Mouse (Mus musculus) ovary, postnatal 36 days (tissue): ENCODE measurements around the gene Rtf2.

Experiments used
- DNase-seq: peaks from one replicate; pipeline ENCODE4 v3.0.0; 2022; ENCODE audit warnings: low spot score, mixed read lengths

Rtf2 gene

GRCm38 (mm10) chr2:172439843-172440639 is at the start of gene Rtf2:
Gene Rtf2 (plus strand): TSS chr2:172440556.
- peak; percentile 99 for DNase-seq

GRCm38 (mm10) chr2:172392041-172392521 is 48.3 kb upstream of the Rtf2 start:
- no peak for DNase-seq

- DNase-seq = no peak
Observed at GRCm38 (mm10) chr2:172393391-172394051, 46.8 kb upstream of the Rtf2 start, which contains the start of gene Cass4. Gene Cass4 (plus strand): TSS chr2:172393794.

- no peak for DNase-seq
Observed at GRCm38 (mm10) chr2:172394052-172394392, 46.3 kb upstream of the Rtf2 start.

GRCm38 (mm10) chr2:172394671-172395070 is 45.7 kb upstream of the Rtf2 start:
- DNase-seq = no peak

- no peak for DNase-seq
Observed at GRCm38 (mm10) chr2:172395961-172396360, 44.4 kb upstream of the Rtf2 start.

GRCm38 (mm10) chr2:172399901-172400300 is 40.5 kb upstream of the Rtf2 start:
- DNase-seq = no peak

- no peak for DNase-seq
Observed at GRCm38 (mm10) chr2:172401116-172401825, 39.1 kb upstream of the Rtf2 start.

GRCm38 (mm10) chr2:172404239-172404638 is 36.1 kb upstream of the Rtf2 start:
- no peak for DNase-seq

GRCm38 (mm10) chr2:172405011-172405410 is 35.3 kb upstream of the Rtf2 start:
- no peak for DNase-seq

- DNase-seq = no peak
Observed at GRCm38 (mm10) chr2:172406173-172406572, 34.2 kb upstream of the Rtf2 start.

- no peak for DNase-seq
Observed at GRCm38 (mm10) chr2:172407499-172407898, 32.9 kb upstream of the Rtf2 start.

GRCm38 (mm10) chr2:172410686-172411085 is 29.7 kb upstream of the Rtf2 start:
- DNase-seq = no peak

GRCm38 (mm10) chr2:172411091-172411490 is 29.3 kb upstream of the Rtf2 start:
- no peak for DNase-seq

GRCm38 (mm10) chr2:172412454-172412853 is 27.9 kb upstream of the Rtf2 start:
- DNase-seq = no peak

- DNase-seq = no peak
Observed at GRCm38 (mm10) chr2:172413273-172413672, 27.1 kb upstream of the Rtf2 start.

GRCm38 (mm10) chr2:172413894-172414293 is 26.5 kb upstream of the Rtf2 start:
- DNase-seq = no peak

GRCm38 (mm10) chr2:172416218-172416617 is 24.1 kb upstream of the Rtf2 start:
- DNase-seq = no peak

- no peak for DNase-seq
Observed at GRCm38 (mm10) chr2:172416876-172417275, 23.5 kb upstream of the Rtf2 start.

GRCm38 (mm10) chr2:172418208-172418607 is 22.1 kb upstream of the Rtf2 start:
- no peak for DNase-seq

- peak; percentile 27 for DNase-seq
Observed at GRCm38 (mm10) chr2:172430609-172431008, 9.7 kb upstream of the Rtf2 start.

- no peak for DNase-seq
Observed at GRCm38 (mm10) chr2:172433746-172434145, 6.6 kb upstream of the Rtf2 start.
